Mouse (Mus musculus) urinary bladder, adult 2 months (tissue): ENCODE measurements around the gene Pigc. TPM values are rescaled to one million over a fixed set of nuclear protein-coding genes. Genes with fewer than 3 reads are reported as not detected.

Experiments
- DNase-seq: peaks from one replicate; pipeline ENCODE4 v3.0.0; 2022; ENCODE audit warnings: low spot score
- polyA plus RNA-seq: library from polyadenylated mRNA; depleted of rRNA; stranded (reverse); fragments of >200 nt; gene quantifications from 2 replicates; pipeline ENCODE4 v1.2.3, GENCODE M21; 2012; rRNA removed

Gene Pigc
- 23.2 and 26.1 TPM in 2 replicates for polyA plus RNA-seq

- DNase-seq = peak; percentile 72
These were observed at the start of gene Pigc for GRCm38 (mm10) chr1:161968589-161969407. Pigc (plus strand) TSS chr1:161969186.

GRCm38 (mm10) chr1:161919594-161919993 is 49.4 kb upstream of the Pigc start:
- DNase-seq = no peak

GRCm38 (mm10) chr1:161920475-161921454 is 48.2 kb upstream of the Pigc start:
- no peak for DNase-seq

GRCm38 (mm10) chr1:161921928-161922327 is 47.1 kb upstream of the Pigc start:
- no peak for DNase-seq

GRCm38 (mm10) chr1:161924321-161924720 is 44.7 kb upstream of the Pigc start:
- DNase-seq = no peak

- no peak for DNase-seq
These were observed 43.6 kb upstream of the Pigc start for GRCm38 (mm10) chr1:161925281-161925805.

GRCm38 (mm10) chr1:161927976-161928375 is 41.0 kb upstream of the Pigc start:
- no peak for DNase-seq

GRCm38 (mm10) chr1:161931313-161931712 is 37.7 kb upstream of the Pigc start:
- DNase-seq = no peak

- no peak for DNase-seq
These were observed 37.2 kb upstream of the Pigc start for GRCm38 (mm10) chr1:161931817-161932216.

- DNase-seq = no peak
These were observed 36.7 kb upstream of the Pigc start for GRCm38 (mm10) chr1:161932286-161932685.

- no peak for DNase-seq
These were observed 26.9 kb upstream of the Pigc start for GRCm38 (mm10) chr1:161942082-161942481.

GRCm38 (mm10) chr1:161951009-161951779 is 17.8 kb upstream of the Pigc start:
- DNase-seq = no peak

- no peak for DNase-seq
These were observed 16.4 kb upstream of the Pigc start for GRCm38 (mm10) chr1:161952599-161952998.

GRCm38 (mm10) chr1:161955846-161956245 is 13.1 kb upstream of the Pigc start:
- no peak for DNase-seq

- DNase-seq = no peak
These were observed 10.7 kb upstream of the Pigc start for GRCm38 (mm10) chr1:161957964-161958950.

GRCm38 (mm10) chr1:161962465-161963377 is 6.3 kb upstream of the Pigc start:
- DNase-seq = no peak

- no peak for DNase-seq
These were observed 1.1 kb upstream of the Pigc start for GRCm38 (mm10) chr1:161967936-161968335.

GRCm38 (mm10) chr1:161970874-161971273 is 1.9 kb downstream of the Pigc start:
- no peak for DNase-seq

GRCm38 (mm10) chr1:161972233-161972632 is 3.2 kb downstream of the Pigc start:
- DNase-seq = no peak
